Mouse (Mus musculus) right cerebral cortex, adult 2 months (tissue): Measurements from ENCODE around the gene Prkar2a.
"Not testable (repeated sequence)": the region's sequence is repeated elsewhere in the genome, so short reads cannot be mapped to it uniquely, and the experiment has no call there.

Source experiments
- DNase-seq, 2 experiments: peaks; one replicate each; pipeline ENCODE4 v3.0.0; 2021 to 2022; ENCODE audit warnings: low spot score in 2 of 2

Prkar2a gene

GRCm38 (mm10) chr9:108689106-108689505 lies at the start of gene Prkar2a:
TSS of gene Prkar2a (plus strand) at chr9:108689314.
- no peak for DNase-seq

- no peak for DNase-seq
Observed at GRCm38 (mm10) chr9:108639825-108640224, 49.3 kb upstream of the Prkar2a start.

GRCm38 (mm10) chr9:108648166-108648565 lies 40.9 kb upstream of the Prkar2a start:
- no peak for DNase-seq

- peak; percentile 90 to 92 for DNase-seq
Observed at GRCm38 (mm10) chr9:108648611-108649560, 40.2 kb upstream of the Prkar2a start, which contains the start of gene Arih2. TSS of gene Arih2 (minus strand) at chr9:108649386.

GRCm38 (mm10) chr9:108649561-108650440 lies 39.3 kb upstream of the Prkar2a start:
- DNase-seq, result no peak

- no peak for DNase-seq
Observed at GRCm38 (mm10) chr9:108654566-108655464, 34.3 kb upstream of the Prkar2a start.

- not testable (repeated sequence) for DNase-seq
Observed at GRCm38 (mm10) chr9:108655865-108656264, 33.2 kb upstream of the Prkar2a start.

GRCm38 (mm10) chr9:108661677-108662612 lies 27.2 kb upstream of the Prkar2a start, which contains the start of gene Slc25a20:
TSS of gene Slc25a20 (plus strand) at chr9:108662088.
- DNase-seq, result peak; percentile 53 to 73

- no peak for DNase-seq
Observed at GRCm38 (mm10) chr9:108662660-108663059, 26.5 kb upstream of the Prkar2a start.

- no peak for DNase-seq
Observed at GRCm38 (mm10) chr9:108669875-108670274, 19.2 kb upstream of the Prkar2a start.

- no peak for DNase-seq
Observed at GRCm38 (mm10) chr9:108673151-108673550, 16.0 kb upstream of the Prkar2a start.

- no peak for DNase-seq
Observed at GRCm38 (mm10) chr9:108680026-108680425, 9.1 kb upstream of the Prkar2a start.

- no peak for DNase-seq
Observed at GRCm38 (mm10) chr9:108686475-108686887, 2.6 kb upstream of the Prkar2a start.

- no peak for DNase-seq
Observed at GRCm38 (mm10) chr9:108687181-108687580, 1.9 kb upstream of the Prkar2a start.

GRCm38 (mm10) chr9:108687686-108688085 lies 1.4 kb upstream of the Prkar2a start:
- DNase-seq, result no peak

GRCm38 (mm10) chr9:108688451-108688850 lies 663 bp upstream of the Prkar2a start:
- DNase-seq, result no peak

GRCm38 (mm10) chr9:108689993-108690392 lies 879 bp downstream of the Prkar2a start:
- no peak for DNase-seq

GRCm38 (mm10) chr9:108690914-108691313 lies 1.8 kb downstream of the Prkar2a start:
- no peak for DNase-seq

GRCm38 (mm10) chr9:108691371-108691770 lies 2.3 kb downstream of the Prkar2a start:
- DNase-seq, result no peak

GRCm38 (mm10) chr9:108691846-108692225 lies 2.7 kb downstream of the Prkar2a start:
- peak; percentile 82 to 88 for DNase-seq
